Mouse (Mus musculus) kidney, embryonic 14.5 days (tissue): Measurements from ENCODE around the gene Usp34. TPM values are rescaled to one million over a fixed set of nuclear protein-coding genes. Genes with fewer than 3 reads are reported as not detected.

ENCODE experiments used
- ATAC-seq: fragments of 200-750 bp; cut with Nextera tagmentation; 2 replicates; pipeline ENCODE4 v1.8.0; 2017; ENCODE audit warnings: moderate number of reproducible peaks, mild to moderate bottlenecking, moderate TSS enrichment, moderate library complexity; ENCODE audit not compliant: low FRiP score, low TSS enrichment
- H3K27ac ChIP-seq: fragments of 300-500 bp; sonication (generic); 2 replicates; pipeline ENCODE4 v1.5.1; 2014; ENCODE audit warnings: low read depth, mild to moderate bottlenecking, low read length, moderate library complexity, mixed read lengths
- H3K27me3 ChIP-seq: fragments of 300-500 bp; sonication (generic); 2 replicates; pipeline ENCODE4 v1.6.1; 2014; ENCODE audit warnings: mild to moderate bottlenecking, low read length; ENCODE audit not compliant: control insufficient read depth, insufficient read depth
- H3K36me3 ChIP-seq: fragments of 300-500 bp; sonication (generic); 2 replicates; pipeline ENCODE4 v1.6.1; 2014; ENCODE audit warnings: low read length, mixed read lengths; ENCODE audit not compliant: control insufficient read depth, insufficient read depth
- H3K4me1 ChIP-seq: fragments of 300-500 bp; sonication (generic); 2 replicates; pipeline ENCODE4 v1.6.1; 2014; ENCODE audit warnings: low read length, mixed read lengths; ENCODE audit not compliant: control insufficient read depth, insufficient read depth
- H3K4me2 ChIP-seq: fragments of 300-500 bp; sonication (generic); replicated peaks from 2 replicates; pipeline ENCODE4 v1.6.1; 2014; ENCODE audit warnings: low read depth, mild to moderate bottlenecking, low read length
- H3K4me3 ChIP-seq: fragments of 300-500 bp; sonication (generic); 2 replicates; pipeline ENCODE4 v1.5.1; 2014; ENCODE audit warnings: mild to moderate bottlenecking, low read length
- H3K9ac ChIP-seq: fragments of 300-500 bp; sonication (generic); 2 replicates; pipeline ENCODE4 v1.6.1; 2014; ENCODE audit warnings: low read depth, mild to moderate bottlenecking, low read length, moderate library complexity
- H3K9me3 ChIP-seq: fragments of 300-500 bp; sonication (generic); 2 replicates; pipeline ENCODE4 v1.6.1; 2016; ENCODE audit warnings: low read length; ENCODE audit not compliant: control insufficient read depth
- WGBS: fragments of 180-500 bp; shearing (Covaris S2); extraction: QIAGEN DNeasy Blood & Tissue Kit; methylation state at CpG from one replicate; pipeline ENCODE4 v1.1.7; 2014; 5-methylcytosine and 5-hydroxymethylcytosine counted together
- polyA plus RNA-seq: library from polyadenylated mRNA; unstranded; fragments of >200 nt; fragmentation: Nextera tagmentation; extraction: Ambion mirVana; gene quantifications from 2 replicates; pipeline ENCODE4 v1.2.1, GENCODE M21; 2014

Gene Usp34
- polyA plus RNA-seq, 1 experiment from 2014 or later, result 45.5 TPM

DNA sequence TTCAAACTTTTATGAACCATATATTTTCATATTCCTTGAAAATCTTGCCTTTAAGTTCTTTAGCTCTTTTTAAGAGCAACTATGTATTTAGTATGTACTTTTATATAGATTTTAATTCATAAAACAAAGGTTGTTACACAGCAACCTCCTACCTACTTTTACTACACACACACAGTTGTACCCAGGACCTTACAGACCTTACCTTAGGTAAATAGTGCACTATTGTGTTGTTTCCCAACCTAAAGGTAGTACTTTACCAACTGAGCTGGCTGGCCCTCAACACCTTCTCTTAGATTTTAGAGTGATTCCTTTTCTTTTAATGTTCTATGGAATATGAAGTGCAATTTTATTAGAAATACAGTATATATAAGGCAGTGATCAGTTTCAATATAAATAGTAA, 65.8 kb downstream of the Usp34 start:
- no peaks in the 10 kb centered on the region for H3K27me3 ChIP-seq
- peaks cover 44% of the 10 kb centered on the region for H3K36me3 ChIP-seq
- H3K9me3 ChIP-seq, result no peaks in the 10 kb centered on the region
- H3K4me2 ChIP-seq, result no peak overlapping the region
- no peak overlapping the region for H3K27ac ChIP-seq
- H3K4me1 ChIP-seq, result no peaks in the 10 kb centered on the region
- no peak overlapping the region for H3K9ac ChIP-seq
- H3K4me3 ChIP-seq, result no peak overlapping the region
- no peak for ATAC-seq

DNA sequence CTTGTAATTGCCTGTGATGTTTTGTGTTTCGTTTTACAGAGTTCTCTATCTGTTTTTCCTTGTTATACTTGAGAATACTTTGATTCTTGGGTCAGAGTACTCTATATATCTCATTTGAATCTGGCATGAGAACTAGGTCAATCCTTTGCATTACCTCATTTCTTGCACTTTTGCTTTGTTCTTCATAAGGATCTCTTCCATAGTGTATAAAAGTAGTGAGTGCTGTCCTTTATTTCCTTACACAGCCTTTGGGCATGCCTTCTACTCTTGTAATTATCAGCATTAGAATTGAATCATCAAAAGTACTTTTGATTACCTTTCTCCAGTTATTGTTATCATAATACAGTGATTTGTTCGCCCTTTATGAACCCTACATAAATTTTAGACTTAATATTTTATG, 73.4 kb downstream of the Usp34 start:
- WGBS, result 81% methylated on average over 2 of the region's 2 CpGs
- peaks cover 42% of the 10 kb centered on the region; the same call in 1 of the 2 replicates for H3K36me3 ChIP-seq

DNA sequence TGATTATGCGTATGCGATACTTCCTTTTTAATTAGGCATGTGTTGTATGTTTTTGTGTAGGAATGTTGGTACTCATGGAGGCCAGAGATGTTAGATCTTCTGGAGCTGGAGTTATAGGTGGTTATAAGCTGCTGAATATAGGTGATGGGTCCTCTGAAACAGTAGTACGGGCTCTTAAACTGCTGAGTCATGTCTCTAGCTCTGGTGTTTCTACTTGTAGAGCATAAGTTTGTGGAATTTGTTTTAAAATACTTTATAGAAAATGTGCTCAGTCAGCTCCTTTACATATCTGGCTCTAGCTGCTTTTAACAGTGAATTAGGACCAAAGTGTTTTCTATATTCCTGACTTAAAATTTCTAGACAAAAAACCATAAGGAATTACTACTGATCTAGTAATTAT, 73.9 kb downstream of the Usp34 start:
- Histone ChIP-seq H3K4me2 (no peak overlapping the region), H3K36me3 (peaks cover 38% of the 10 kb centered on the region; the same call in 1 of the 2 replicates)
- 98% methylated on average over 3 of the region's 3 CpGs for WGBS

More for the DNA sequence above, 73.4 kb downstream of the Usp34 start:
- no peaks in the 10 kb centered on the region for H3K4me1 ChIP-seq
- no peak overlapping the region for H3K4me3 ChIP-seq
- H3K9me3 ChIP-seq, result no peaks in the 10 kb centered on the region
- no peaks in the 10 kb centered on the region for H3K27me3 ChIP-seq
- no peak overlapping the region for H3K4me2 ChIP-seq
- no peak overlapping the region for H3K27ac ChIP-seq
- no peak overlapping the region for H3K9ac ChIP-seq
- no peak for ATAC-seq

DNA sequence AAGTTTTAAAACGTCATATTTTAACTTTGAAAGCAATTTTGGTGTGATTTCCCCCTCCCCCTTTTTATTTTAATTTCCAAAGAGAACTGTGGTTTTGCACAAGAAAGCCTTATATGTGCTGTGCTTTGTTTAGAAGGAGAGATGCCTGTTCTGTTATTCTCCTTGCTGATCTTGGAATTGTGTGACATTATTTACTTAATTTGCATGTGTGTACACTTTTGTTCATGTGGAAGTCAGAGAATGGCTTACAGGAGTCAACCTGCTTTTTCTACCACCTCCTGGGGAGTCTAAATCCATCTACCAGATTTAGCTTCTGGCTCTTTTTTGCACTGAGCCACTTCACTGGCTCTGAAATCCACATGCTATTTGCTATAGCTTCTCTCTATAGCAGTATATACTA, 76.1 kb downstream of the Usp34 start:
- WGBS, result 86% methylated on average over 1 of the region's 1 CpGs

More for the DNA sequence above, 73.9 kb downstream of the Usp34 start:
- H3K9ac ChIP-seq, result no peak overlapping the region
- no peaks in the 10 kb centered on the region for H3K27me3 ChIP-seq
- no peaks in the 10 kb centered on the region for H3K4me1 ChIP-seq
- no peaks in the 10 kb centered on the region for H3K9me3 ChIP-seq
- no peak overlapping the region for H3K4me3 ChIP-seq
- H3K27ac ChIP-seq, result no peak overlapping the region
- ATAC-seq, result no peak

DNA sequence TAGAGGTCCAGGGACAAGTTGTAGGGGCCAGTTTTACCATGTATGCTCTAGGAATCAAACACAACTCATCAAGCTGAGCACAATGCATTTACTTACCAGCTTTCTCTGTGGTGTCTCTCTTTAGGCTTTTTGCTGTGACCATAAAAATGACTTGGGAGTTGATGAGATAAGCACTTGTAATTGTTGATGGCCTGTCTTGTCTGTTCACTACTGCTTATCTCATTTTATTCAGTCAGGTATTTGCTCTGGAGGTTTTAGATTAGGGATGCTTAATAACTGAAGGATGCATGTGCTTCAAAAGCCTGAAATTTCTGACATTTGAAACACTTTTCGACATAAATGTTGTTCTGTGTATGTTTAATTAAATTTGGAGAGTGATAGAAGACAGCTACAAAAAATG, 83.0 kb downstream of the Usp34 start:
- no peaks in the 10 kb centered on the region for H3K9me3 ChIP-seq
- no peak overlapping the region for H3K4me3 ChIP-seq
- H3K4me1 ChIP-seq, result no peaks in the 10 kb centered on the region
- no peak overlapping the region for H3K9ac ChIP-seq
- H3K27ac ChIP-seq, result no peak overlapping the region
- ATAC-seq, result no peak
- 97% methylated on average over 1 of the region's 1 CpGs for WGBS
- H3K4me2 ChIP-seq, result no peak overlapping the region
- H3K36me3 ChIP-seq, result peaks cover 48% of the 10 kb centered on the region
- H3K27me3 ChIP-seq, result no peaks in the 10 kb centered on the region

More for the DNA sequence above, 76.1 kb downstream of the Usp34 start:
- H3K9me3 ChIP-seq, result no peaks in the 10 kb centered on the region
- H3K36me3 ChIP-seq, result peaks cover 35% of the 10 kb centered on the region
- H3K27me3 ChIP-seq, result no peaks in the 10 kb centered on the region
- H3K4me3 ChIP-seq, result no peak overlapping the region
- H3K4me2 ChIP-seq, result no peak overlapping the region
- no peak for ATAC-seq
- H3K4me1 ChIP-seq, result no peaks in the 10 kb centered on the region
- no peak overlapping the region for H3K9ac ChIP-seq
- no peak overlapping the region for H3K27ac ChIP-seq

DNA sequence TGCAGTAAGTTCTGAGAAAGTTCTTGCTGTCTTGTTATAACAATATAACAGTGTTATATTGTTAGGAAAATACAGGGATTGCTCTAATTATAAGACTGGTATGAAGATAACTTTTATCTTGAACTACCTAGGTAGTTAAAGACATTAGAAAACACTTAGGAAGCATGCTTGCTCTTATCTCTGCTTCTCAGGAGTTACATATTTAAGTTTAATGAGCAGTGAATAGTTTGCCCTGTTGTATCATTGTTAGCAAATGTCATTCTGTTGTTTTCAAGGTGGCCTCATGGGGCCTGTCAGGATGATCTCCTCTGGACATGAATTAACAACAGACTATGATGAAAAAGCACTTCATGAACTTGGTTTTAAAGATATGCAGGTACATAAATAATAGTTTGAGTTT, 85.9 kb downstream of the Usp34 start:
- Histone ChIP-seq H3K27me3 (no peaks in the 10 kb centered on the region), H3K4me3 (no peak overlapping the region), H3K9ac (no peak overlapping the region), H3K4me1 (no peaks in the 10 kb centered on the region), H3K4me2 (no peak overlapping the region), H3K27ac (no peak overlapping the region), H3K36me3 (peaks cover 48% of the 10 kb centered on the region; the same call in 1 of the 2 replicates), H3K9me3 (no peaks in the 10 kb centered on the region)
- no peak for ATAC-seq

DNA sequence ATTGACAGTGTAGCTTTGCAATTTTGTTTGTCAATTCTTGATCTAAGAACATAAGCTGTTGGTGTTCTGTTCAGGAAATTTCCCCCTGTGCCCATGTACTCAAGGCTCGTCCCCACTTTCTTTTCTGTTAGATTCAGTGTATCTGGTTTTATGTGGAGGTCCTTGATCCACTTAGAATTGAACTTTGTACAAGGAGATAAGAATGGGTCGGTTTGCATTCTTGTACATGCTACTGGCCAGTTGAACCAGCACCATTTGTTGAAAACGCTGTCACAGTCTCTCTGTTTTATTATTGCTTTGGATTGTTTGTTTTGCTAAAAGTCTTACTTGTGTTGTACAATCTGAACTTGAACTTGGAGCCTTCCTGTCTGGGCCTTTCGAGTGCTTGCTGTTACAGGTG, 89.9 kb downstream of the Usp34 start:
- no peak for ATAC-seq
- Histone ChIP-seq H3K27me3 (no peaks in the 10 kb centered on the region), H3K36me3 (peaks cover 46% of the 10 kb centered on the region; the same call in 1 of the 2 replicates), H3K27ac (no peak overlapping the region), H3K9ac (no peak overlapping the region), H3K9me3 (no peaks in the 10 kb centered on the region), H3K4me2 (no peak overlapping the region), H3K4me3 (no peak overlapping the region), H3K4me1 (no peaks in the 10 kb centered on the region)
- 90% methylated on average over 4 of the region's 4 CpGs for WGBS

DNA sequence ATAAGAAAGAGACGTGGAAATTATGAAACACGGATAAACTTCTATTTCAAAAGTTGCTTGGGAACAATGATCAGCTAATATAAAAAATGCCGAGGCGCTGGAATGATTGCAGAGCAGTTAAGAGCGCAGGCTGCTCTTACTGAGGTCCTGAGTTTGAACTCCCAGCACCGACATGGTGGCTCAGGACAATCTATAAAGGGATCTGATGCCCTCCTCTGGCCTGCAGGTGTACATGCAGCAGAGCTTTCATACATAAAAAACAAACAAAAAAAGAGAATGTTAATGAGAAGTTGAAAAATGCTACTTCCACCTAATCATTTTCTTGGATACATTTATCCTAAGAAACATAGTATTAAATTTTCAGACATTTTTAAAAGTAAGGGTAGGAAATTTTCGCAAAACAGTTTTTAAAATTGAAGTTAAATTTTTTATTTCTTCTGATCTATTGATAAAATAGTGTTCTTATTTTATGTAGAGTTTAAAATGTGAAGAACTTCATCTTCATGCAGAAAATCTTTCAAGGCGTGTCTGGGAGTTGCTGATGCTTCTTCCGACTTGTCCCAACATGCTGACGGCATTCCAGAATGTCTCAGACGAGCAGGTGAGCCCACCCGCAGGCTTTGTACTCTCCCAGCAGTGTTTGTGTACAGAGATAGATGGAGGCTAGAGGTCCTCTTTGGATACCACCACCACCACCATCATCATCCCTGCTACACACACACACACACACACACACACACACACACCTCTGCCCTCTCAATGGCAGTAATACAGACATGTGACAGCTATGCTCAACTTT, 94.5 kb downstream of the Usp34 start:
- peaks cover 43% of the 10 kb centered on the region for H3K36me3 ChIP-seq
- no peak overlapping the region for H3K4me2 ChIP-seq
- H3K4me3 ChIP-seq, result no peak overlapping the region
- 94% methylated on average over 12 of the region's 12 CpGs for WGBS
- no peaks in the 10 kb centered on the region for H3K27me3 ChIP-seq
- H3K9ac ChIP-seq, result no peak overlapping the region
- ATAC-seq, result no peak
- no peaks in the 10 kb centered on the region for H3K9me3 ChIP-seq
- no peak overlapping the region for H3K27ac ChIP-seq
- H3K4me1 ChIP-seq, result no peaks in the 10 kb centered on the region

DNA sequence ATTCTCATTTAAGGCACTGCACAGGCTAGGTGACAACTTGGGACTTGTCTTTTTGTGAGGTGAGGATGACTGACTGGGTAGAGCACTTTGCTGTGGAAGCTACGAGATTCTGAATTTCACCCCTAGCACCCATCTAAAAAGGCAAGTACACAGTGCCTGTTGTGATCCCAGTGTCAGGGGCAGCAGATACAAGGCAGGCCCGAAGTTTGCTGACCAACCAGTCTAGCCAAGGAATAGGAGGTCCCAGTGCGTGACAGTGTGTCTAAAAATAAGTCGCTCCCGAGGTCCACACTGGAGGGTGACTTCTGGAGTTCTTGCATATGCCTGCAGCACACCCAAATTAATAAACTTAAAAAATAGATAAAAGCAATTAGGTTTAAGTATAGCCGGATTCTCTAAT, 121.6 kb downstream of the Usp34 start:
- no peak overlapping the region for H3K9ac ChIP-seq
- no peak overlapping the region for H3K4me3 ChIP-seq
- no peaks in the 10 kb centered on the region for H3K4me1 ChIP-seq
- no peaks in the 10 kb centered on the region for H3K9me3 ChIP-seq
- peaks cover 65% of the 10 kb centered on the region for H3K36me3 ChIP-seq
- no peaks in the 10 kb centered on the region for H3K27me3 ChIP-seq
- H3K4me2 ChIP-seq, result no peak overlapping the region
- WGBS, result 94% methylated on average over 6 of the region's 6 CpGs
- ATAC-seq, result no peak
- H3K27ac ChIP-seq, result no peak overlapping the region
